Mouse (Mus musculus) effector memory CD4-positive, alpha-beta T cell, adult 7 months (primary cell): ENCODE measurements around the gene Ubiad1. TPM values are rescaled to one million over a fixed set of nuclear protein-coding genes. Genes with fewer than 3 reads are reported as not detected.

Source experiments
- polyA plus RNA-seq: library from polyadenylated mRNA; unstranded; fragments of 100-300 nt; shearing (Covaris generic); gene quantifications from one replicate; pipeline ENCODE4 v1.2.1, GENCODE M21; 2017

Gene Ubiad1
- 6.9 TPM for polyA plus RNA-seq

GRCm38 (mm10) chr4:148444250-148444967 is at the start of gene Ubiad1:
Gene Ubiad1, minus strand, starts transcription at chr4:148444771.

GRCm38 (mm10) chr4:148448179-148448852 is 3.7 kb upstream of the Ubiad1 start, which contains the start of gene Mtor:
Gene Mtor, plus strand, starts transcription at chr4:148448611.

Other genes starting within 250 kb of the Ubiad1 start
- gene Disp3, start 156.8 kb downstream of the Ubiad1 start, polyA plus RNA-seq, result not detected
- 14.6 TPM for gene Mtor, start 3.8 kb upstream of the Ubiad1 start, polyA plus RNA-seq
- gene Angptl7, start 55.7 kb upstream of the Ubiad1 start, polyA plus RNA-seq, result 0.35 TPM
- 91.6 TPM for gene Exosc10, start 113.7 kb upstream of the Ubiad1 start, polyA plus RNA-seq
- 27.3 TPM for gene Srm, start 146.7 kb upstream of the Ubiad1 start, polyA plus RNA-seq
- gene Masp2, start 157.8 kb upstream of the Ubiad1 start, polyA plus RNA-seq, result not detected
- gene Tardbp, start 182.2 kb upstream of the Ubiad1 start, polyA plus RNA-seq, result 230 TPM
- not detected for gene Gm572, start 198.5 kb upstream of the Ubiad1 start, polyA plus RNA-seq